Mouse (Mus musculus) MEL (cell line): ENCODE measurements at regions not wholly inside any gene's neighbourhood (a gene's known extent, or its start where the extent isn't known, plus 50 kb on each side); places are given as distances from the start of the nearest gene placed in this dataset.
"Not testable (repeated sequence)": the region's sequence is repeated elsewhere in the genome, so short reads cannot be mapped to it uniquely, and the experiment has no call there.

ENCODE experiments used
- DNase-seq: peaks from one replicate; pipeline ENCODE4 v3.0.0; 2011; ENCODE audit warnings: low read depth, low spot score
- H3K27ac ChIP-seq: 2 replicates; pipeline ENCODE4 v1.5.1; 2012; ENCODE audit warnings: low read depth, mild to moderate bottlenecking, control low read depth, low read length, moderate library complexity; ENCODE audit not compliant: control insufficient read depth
- H3K27me3 ChIP-seq, 2 experiments: fragments of 150-350 bp in 1 of 2; sonication (generic) in 1 of 2; 2 replicates each; pipeline ENCODE4 v1.6.1; 2012; ENCODE audit warnings: low read length in 2 of 2, mild to moderate bottlenecking in 2 of 2, improper control_type of control experiment in 1 of 2, moderate library complexity in 1 of 2; ENCODE audit not compliant: insufficient read depth in 2 of 2, control insufficient read depth in 1 of 2
- H3K36me3 ChIP-seq, 2 experiments: 2 replicates each; pipeline ENCODE4 v1.6.1; 2012 to 2014; ENCODE audit warnings: low read length in 2 of 2, improper control_type of control experiment in 1 of 2, inconsistent platforms in 1 of 2, mild to moderate bottlenecking in 1 of 2; ENCODE audit not compliant: insufficient read depth in 2 of 2, control insufficient read depth in 1 of 2
- H3K4me1 ChIP-seq, 2 experiments: fragments of 150-350 bp in 1 of 2; sonication (generic) in 1 of 2; 2 replicates each; pipeline ENCODE4 v1.6.1; 2012; ENCODE audit warnings: low read length in 2 of 2, improper control_type of control experiment in 1 of 2, mild to moderate bottlenecking in 1 of 2; ENCODE audit not compliant: insufficient read depth in 2 of 2, control insufficient read depth in 1 of 2
- H3K4me3 ChIP-seq, 2 experiments: fragments of 150-350 bp in 1 of 2; sonication (generic) in 1 of 2; 2 replicates each; pipeline ENCODE4 v1.5.1; 2012; ENCODE audit warnings: low read depth in 2 of 2, low read length in 2 of 2, mild to moderate bottlenecking in 2 of 2, moderate library complexity in 2 of 2, control low read depth in 1 of 2, improper control_type of control experiment in 1 of 2; ENCODE audit not compliant: control insufficient read depth in 1 of 2, insufficient read depth in 1 of 2
- H3K79me2 ChIP-seq: 2 replicates; pipeline ENCODE4 v1.6.1; 2012; ENCODE audit warnings: mild to moderate bottlenecking, low read length, moderate library complexity; ENCODE audit not compliant: control insufficient read depth, poor library complexity, insufficient read depth
- H3K9ac ChIP-seq: 2 replicates; pipeline ENCODE4 v1.6.1; 2012; ENCODE audit warnings: low read depth, mild to moderate bottlenecking, control low read depth, low read length, moderate library complexity; ENCODE audit not compliant: control insufficient read depth, poor library complexity, severe bottlenecking
- H3K9me3 ChIP-seq: fragments of 150-350 bp; sonication (generic); replicated peaks from 2 replicates; pipeline ENCODE4 v1.6.1; 2012; ENCODE audit warnings: mild to moderate bottlenecking, low read length, improper control_type of control experiment, moderate library complexity; ENCODE audit not compliant: insufficient read depth
- BHLHE40 ChIP-seq: IDR thresholded peaks from 2 replicates; pipeline ENCODE4 v1.6.1; 2012; ENCODE audit warnings: low read depth, mild to moderate bottlenecking, inconsistent platforms, low read length, improper control_type of control experiment, borderline replicate concordance
- CHD2 ChIP-seq: IDR thresholded peaks from 2 replicates; pipeline ENCODE4 v1.6.1; 2011; ENCODE audit warnings: low read length, improper control_type of control experiment
- CTCF ChIP-seq, 3 experiments: IDR thresholded peaks in 2 of 3; conservative IDR thresholded peaks in 1 of 3; 2 replicates each; pipeline ENCODE4 v1.5.1; 2011 to 2012; ENCODE audit warnings: low read length in 3 of 3, low read depth in 2 of 3, mild to moderate bottlenecking in 2 of 3, improper control_type of control experiment in 1 of 3, inconsistent platforms in 1 of 3, mixed read lengths in 1 of 3, moderate library complexity in 1 of 3; ENCODE audit not compliant: control insufficient read depth in 1 of 3, insufficient read depth in 1 of 3, poor library complexity in 1 of 3, severe bottlenecking in 1 of 3
- E2F4 ChIP-seq: IDR thresholded peaks from 2 replicates; pipeline ENCODE4 v1.6.1; 2011; ENCODE audit warnings: low read depth, low read length, improper control_type of control experiment, borderline replicate concordance
- ELF1 ChIP-seq: IDR thresholded peaks from 2 replicates; pipeline ENCODE4 v1.6.1; 2014; ENCODE audit warnings: low read depth, mild to moderate bottlenecking, inconsistent platforms, low read length, improper control_type of control experiment, moderate library complexity
- GATA1 ChIP-seq: IDR thresholded peaks from 2 replicates; pipeline ENCODE4 v1.6.1; 2011; ENCODE audit warnings: low read depth, low read length, improper control_type of control experiment
- HCFC1 ChIP-seq: IDR thresholded peaks from 2 replicates; pipeline ENCODE4 v1.6.1; 2012; ENCODE audit warnings: low read depth, mild to moderate bottlenecking, inconsistent platforms, low read length, improper control_type of control experiment, moderate library complexity
- MXI1 ChIP-seq: IDR thresholded peaks from 2 replicates; pipeline ENCODE4 v1.6.1; 2011; ENCODE audit warnings: mild to moderate bottlenecking, low read depth, low read length, improper control_type of control experiment
- MYB ChIP-seq: IDR thresholded peaks from 2 replicates; pipeline ENCODE4 v1.6.1; 2011; ENCODE audit warnings: mild to moderate bottlenecking, low read depth, low read length, improper control_type of control experiment
- MYC ChIP-seq: IDR thresholded peaks from 2 replicates; pipeline ENCODE4 v1.6.1; 2011; ENCODE audit warnings: low read depth, mild to moderate bottlenecking, low read length, improper control_type of control experiment, moderate library complexity
- NRF1 ChIP-seq: IDR thresholded peaks from 2 replicates; pipeline ENCODE4 v1.6.1; 2014; ENCODE audit warnings: low read depth, mild to moderate bottlenecking, inconsistent platforms, low read length, improper control_type of control experiment, moderate library complexity; ENCODE audit not compliant: poor library complexity, insufficient read depth, severe bottlenecking
- POLR2A ChIP-seq, 2 experiments: IDR thresholded peaks; 2 replicates each; pipeline ENCODE4 v1.6.1; 2011 to 2012; ENCODE audit warnings: low read length in 2 of 2, mild to moderate bottlenecking in 2 of 2, control low read depth in 1 of 2, improper control_type of control experiment in 1 of 2, low read depth in 1 of 2, moderate library complexity in 1 of 2; ENCODE audit not compliant: control insufficient read depth in 1 of 2, insufficient read depth in 1 of 2, poor library complexity in 1 of 2
- SIN3A ChIP-seq: IDR thresholded peaks from 2 replicates; pipeline ENCODE4 v1.6.1; 2012; ENCODE audit warnings: low read length, improper control_type of control experiment, inconsistent platforms
- SMC3 ChIP-seq: IDR thresholded peaks from 2 replicates; pipeline ENCODE4 v1.6.1; 2011; ENCODE audit warnings: low read depth, low read length, improper control_type of control experiment
- TAL1 ChIP-seq: IDR thresholded peaks from 2 replicates; pipeline ENCODE4 v1.6.1; 2012; ENCODE audit warnings: mild to moderate bottlenecking, inconsistent platforms, low read length, moderate library complexity, mixed read lengths
- TBP ChIP-seq: IDR thresholded peaks from 2 replicates; pipeline ENCODE4 v1.8.0; 2011; ENCODE audit warnings: low read depth, low read length, improper control_type of control experiment
- UBTF ChIP-seq: IDR thresholded peaks from 2 replicates; pipeline ENCODE4 v1.6.1; 2012; ENCODE audit warnings: low read depth, mild to moderate bottlenecking, inconsistent platforms, low read length, improper control_type of control experiment, moderate library complexity, borderline replicate concordance; ENCODE audit not compliant: insufficient read depth
- USF1 ChIP-seq: IDR thresholded peaks from 2 replicates; pipeline ENCODE4 v1.6.1; 2014; ENCODE audit warnings: low read depth, mild to moderate bottlenecking, inconsistent platforms, low read length, improper control_type of control experiment, moderate library complexity
- USF2 ChIP-seq, 2 experiments: IDR thresholded peaks; 2 replicates each; pipeline ENCODE4 v1.6.1; 2011 to 2012; ENCODE audit warnings: improper control_type of control experiment in 2 of 2, low read length in 2 of 2, borderline replicate concordance in 1 of 2, inconsistent platforms in 1 of 2, low read depth in 1 of 2, mild to moderate bottlenecking in 1 of 2; ENCODE audit not compliant: insufficient read depth in 1 of 2
- ZKSCAN1 ChIP-seq: IDR thresholded peaks from 2 replicates; pipeline ENCODE4 v1.6.1; 2012; ENCODE audit warnings: low read depth, mild to moderate bottlenecking, inconsistent platforms, low read length, improper control_type of control experiment, moderate library complexity
- ZMIZ1 ChIP-seq: IDR thresholded peaks from 2 replicates; pipeline ENCODE4 v1.6.1; 2012; ENCODE audit warnings: low read depth, mild to moderate bottlenecking, inconsistent platforms, low read length, improper control_type of control experiment, moderate library complexity

- not testable (repeated sequence) for H3K4me1 ChIP-seq, H3K36me3 ChIP-seq, H3K79me2 ChIP-seq, H3K9ac ChIP-seq, H3K27me3 ChIP-seq, DNase-seq, H3K4me3 ChIP-seq, H3K9me3 ChIP-seq, H3K27ac ChIP-seq
Observed at GRCm38 (mm10) chrX:103532620-103533199, 97.7 kb upstream of the Zcchc13 start.

DNA sequence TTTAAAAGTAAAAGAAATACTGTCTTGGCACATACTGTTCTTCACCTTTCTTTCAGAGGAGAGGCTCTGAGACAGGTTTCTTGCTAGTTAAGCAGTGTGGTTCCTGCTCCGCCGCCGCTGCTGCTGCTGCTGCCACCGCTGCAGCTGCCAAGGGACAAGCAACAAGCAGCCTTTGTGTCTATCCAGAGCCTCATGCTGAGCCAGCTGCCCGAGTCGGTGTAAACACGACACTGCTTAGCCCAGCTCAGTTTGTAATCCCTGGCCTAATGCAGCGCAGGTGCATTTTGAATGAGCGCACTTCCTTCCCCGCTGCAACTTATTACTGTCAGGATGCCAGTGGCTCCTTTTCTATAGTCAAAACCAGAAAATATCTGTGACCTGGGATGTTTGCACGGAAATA is 97.1 kb upstream of the Zcchc13 start:
- no peak overlapping the region for H3K27ac ChIP-seq

DNA sequence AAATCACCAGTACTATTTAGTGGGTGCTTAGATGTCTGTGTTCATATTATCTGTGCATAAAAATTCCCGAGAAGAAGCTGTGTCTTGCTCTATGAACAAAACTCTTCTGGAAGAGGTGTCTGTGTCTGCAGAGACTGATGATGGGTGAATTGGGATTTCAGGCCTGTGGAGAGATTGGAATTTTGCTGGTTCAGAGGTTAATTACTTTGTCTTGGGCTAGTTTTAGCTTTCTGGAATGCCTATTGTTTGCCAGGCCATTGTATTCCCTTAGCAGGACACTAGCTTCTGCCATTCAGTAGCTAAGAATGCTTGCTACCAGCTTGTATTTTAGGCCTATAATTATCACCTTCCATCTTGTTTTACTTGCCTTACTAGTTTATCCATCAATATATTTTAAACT is 96.6 kb upstream of the Zcchc13 start:
- no peaks in the 10 kb centered on the region for H3K36me3 ChIP-seq
- H3K4me3 ChIP-seq: no peak overlapping the region
- no peaks in the 10 kb centered on the region; a peak in 1 of 4 replicates for H3K4me1 ChIP-seq
- H3K27ac ChIP-seq: no peak overlapping the region
- H3K79me2 ChIP-seq: no peaks in the 10 kb centered on the region
- no peaks in the 10 kb centered on the region for H3K9me3 ChIP-seq
- TF ChIP-seq HCFC1 (no peak), TAL1 (no peak), MYB (no peak), MXI1 (no peak), CTCF (IDR thresholded peaks at IDR 0.05 in 2 of 3, conservative IDR thresholded peaks at IDR 0.05 in 1 of 3; ENCODE audit: control insufficient read depth in 1 of 3, insufficient read depth in 1 of 3, low read depth in 2 of 3, low read length in 3 of 3, poor library complexity in 1 of 3, severe bottlenecking in 1 of 3) (no peak), USF1 (no peak), E2F4 (no peak), CHD2 (no peak), POLR2A (IDR thresholded peaks at IDR 0.05; ENCODE audit: control insufficient read depth in 1 of 2, insufficient read depth in 1 of 2, low read depth in 1 of 2, low read length in 2 of 2, poor library complexity in 1 of 2) (no peak), USF2 (IDR thresholded peaks at IDR 0.05; ENCODE audit: borderline replicate concordance in 1 of 2, insufficient read depth in 1 of 2, low read depth in 1 of 2, low read length in 2 of 2) (no peak), ZKSCAN1 (no peak), MYC (no peak), GATA1 (no peak), NRF1 (no peak), BHLHE40 (no peak), SMC3 (no peak), UBTF (no peak), TBP (no peak)
- no peak for DNase-seq
- H3K9ac ChIP-seq: no peak overlapping the region
- H3K27me3 ChIP-seq: no peaks in the 10 kb centered on the region

More for the DNA sequence above, 97.1 kb upstream of the Zcchc13 start:
- no peak for DNase-seq
- H3K4me1 ChIP-seq: no peaks in the 10 kb centered on the region; a peak in 2 of 4 replicates
- no peaks in the 10 kb centered on the region for H3K27me3 ChIP-seq
- H3K36me3 ChIP-seq: peaks cover 0 to 2% of the 10 kb centered on the region in 2 experiments; a peak in 1 of 4 replicates
- H3K9me3 ChIP-seq: no peaks in the 10 kb centered on the region
- no peak overlapping the region for H3K4me3 ChIP-seq
- TF ChIP-seq ZMIZ1: no peak
- TF ChIP-seq ELF1: no peak
- no peak for TF ChIP-seq SIN3A
- no peaks in the 10 kb centered on the region for H3K79me2 ChIP-seq
- no peak overlapping the region for H3K9ac ChIP-seq
